Mouse (Mus musculus) heart, adult 8-10 months (tissue): ENCODE results near the gene Pnpla1. TPM values are rescaled to one million over a fixed set of nuclear protein-coding genes. Genes with fewer than 3 reads are reported as not detected.
"Not testable (repeated sequence)": the region's sequence is repeated elsewhere in the genome, so short reads cannot be mapped to it uniquely, and the experiment has no call there.

Source experiments
- DNase-seq: peaks from one replicate; pipeline ENCODE4 v3.0.0; 2022; ENCODE audit warnings: low spot score
- total RNA-seq, 4 experiments: library from RNA; stranded (reverse); gene quantifications; 2 replicates each; pipeline ENCODE4 v1.2.4; 2022

The Pnpla1 gene
- total RNA-seq, 4 experiments from 2014 or later, result 0.05 to 0.11 TPM; not detected in 2

- DNase-seq, result not testable (repeated sequence)
Measured at GRCm38 (mm10) chr17:28841947-28842346, 16.3 kb upstream of the Pnpla1 start.

- no peak for DNase-seq
Measured at GRCm38 (mm10) chr17:28843665-28844064, 14.5 kb upstream of the Pnpla1 start.

- DNase-seq, result no peak
Measured at GRCm38 (mm10) chr17:28846974-28847617, 11.1 kb upstream of the Pnpla1 start.

GRCm38 (mm10) chr17:28850511-28850910 is 7.7 kb upstream of the Pnpla1 start:
- no peak for DNase-seq

GRCm38 (mm10) chr17:28854377-28854776 is 3.8 kb upstream of the Pnpla1 start:
- DNase-seq, result no peak

GRCm38 (mm10) chr17:28855166-28855885 is 2.9 kb upstream of the Pnpla1 start:
- DNase-seq, result no peak

GRCm38 (mm10) chr17:28856030-28856429 is 2.2 kb upstream of the Pnpla1 start:
- DNase-seq, result no peak

GRCm38 (mm10) chr17:28863926-28864325 is 5.7 kb downstream of the Pnpla1 start:
- DNase-seq, result no peak

GRCm38 (mm10) chr17:28864464-28864863 is 6.3 kb downstream of the Pnpla1 start:
- DNase-seq, result no peak

GRCm38 (mm10) chr17:28866921-28867320 is 8.7 kb downstream of the Pnpla1 start:
- DNase-seq, result no peak

- no peak for DNase-seq
Measured at GRCm38 (mm10) chr17:28867381-28867780, 9.2 kb downstream of the Pnpla1 start.

GRCm38 (mm10) chr17:28869412-28870110 is 11.3 kb downstream of the Pnpla1 start:
- no peak for DNase-seq

GRCm38 (mm10) chr17:28870435-28870834 is 12.2 kb downstream of the Pnpla1 start:
- DNase-seq, result no peak

- DNase-seq, result no peak
Measured at GRCm38 (mm10) chr17:28871831-28872230, 13.6 kb downstream of the Pnpla1 start.

- DNase-seq, result no peak
Measured at GRCm38 (mm10) chr17:28872322-28872721, 14.1 kb downstream of the Pnpla1 start.

- no peak for DNase-seq
Measured at GRCm38 (mm10) chr17:28874216-28874615, 16.0 kb downstream of the Pnpla1 start.

GRCm38 (mm10) chr17:28874825-28875224 is 16.6 kb downstream of the Pnpla1 start:
- DNase-seq, result peak; percentile 53

- peak; percentile 52 for DNase-seq
Measured at GRCm38 (mm10) chr17:28875316-28875715, 17.1 kb downstream of the Pnpla1 start.

- no peak for DNase-seq
Measured at GRCm38 (mm10) chr17:28876331-28876730, 18.1 kb downstream of the Pnpla1 start.

GRCm38 (mm10) chr17:28876821-28877220 is 18.6 kb downstream of the Pnpla1 start:
- no peak for DNase-seq

- peak; percentile 57 for DNase-seq
Measured at GRCm38 (mm10) chr17:28879931-28880391, 21.8 kb downstream of the Pnpla1 start.

GRCm38 (mm10) chr17:28882316-28882715 is 24.1 kb downstream of the Pnpla1 start:
- DNase-seq, result peak; percentile 54
